Mouse (Mus musculus) forebrain, embryonic 16.5 days (tissue): Measurements from ENCODE around the gene Ttc28. TPM values are rescaled to one million over a fixed set of nuclear protein-coding genes. Genes with fewer than 3 reads are reported as not detected.

Experiments used
- ATAC-seq: fragments of 200-750 bp; cut with Nextera tagmentation; 2 replicates; pipeline ENCODE4 v1.8.0; 2017; ENCODE audit warnings: mild to moderate bottlenecking, moderate library complexity
- H3K27ac ChIP-seq: fragments of 300-500 bp; sonication (generic); 2 replicates; pipeline ENCODE4 v1.5.1; 2014; ENCODE audit warnings: low read length, control low read depth
- H3K27me3 ChIP-seq: fragments of 300-500 bp; sonication (generic); replicated peaks from 2 replicates; pipeline ENCODE4 v1.6.1; 2014; ENCODE audit warnings: low read length; ENCODE audit not compliant: control insufficient read depth, insufficient read depth
- H3K36me3 ChIP-seq: fragments of 300-500 bp; sonication (generic); 2 replicates; pipeline ENCODE4 v1.6.1; 2014; ENCODE audit not compliant: control insufficient read depth, insufficient read depth
- H3K4me1 ChIP-seq: fragments of 300-500 bp; sonication (generic); replicated peaks from 2 replicates; pipeline ENCODE4 v1.6.1; 2014; ENCODE audit warnings: low read length; ENCODE audit not compliant: control insufficient read depth, insufficient read depth
- H3K4me2 ChIP-seq: fragments of 300-500 bp; sonication (generic); 2 replicates; pipeline ENCODE4 v1.6.1; 2014; ENCODE audit warnings: mild to moderate bottlenecking, low read length, control low read depth
- H3K4me3 ChIP-seq: fragments of 300-500 bp; sonication (generic); replicated peaks from 2 replicates; pipeline ENCODE4 v1.5.1; 2014; ENCODE audit warnings: mild to moderate bottlenecking, low read length, control low read depth
- H3K9ac ChIP-seq: fragments of 300-500 bp; sonication (generic); replicated peaks from 2 replicates; pipeline ENCODE4 v1.6.1; 2014; ENCODE audit warnings: low read depth, low read length, control low read depth
- H3K9me3 ChIP-seq: fragments of 300-500 bp; sonication (generic); 2 replicates; pipeline ENCODE4 v1.6.1; 2016; ENCODE audit warnings: low read length; ENCODE audit not compliant: control insufficient read depth
- WGBS: fragments of 180-500 bp; shearing (Covaris S2); extraction: QIAGEN DNeasy Blood & Tissue Kit; methylation state at CpG from one replicate; pipeline ENCODE4 v1.1.7; 2014; 5-methylcytosine and 5-hydroxymethylcytosine counted together
- polyA plus RNA-seq: library from polyadenylated mRNA; unstranded; fragments of >200 nt; fragmentation: Nextera tagmentation; extraction: Ambion mirVana; gene quantifications from 2 replicates; pipeline ENCODE4 v1.2.1, GENCODE M21; 2015

Ttc28 gene
- polyA plus RNA-seq, 1 experiment from 2014 or later = 40.5 TPM

- Histone ChIP-seq H3K36me3 (no peaks in the 10 kb centered on the region), H3K9me3 (no peaks in the 10 kb centered on the region), H3K9ac (no peak overlapping the region), H3K4me2 (no peak overlapping the region), H3K4me3 (no peak overlapping the region), H3K27me3 (no peaks in the 10 kb centered on the region), H3K27ac (no peak overlapping the region), H3K4me1 (peaks cover 49% of the 10 kb centered on the region)
- 63% methylated on average over 5 of the region's 5 CpGs for WGBS
- ATAC-seq = no peak
Measured at GRCm38 (mm10) chr5:111069931-111070330, 190.3 kb downstream of the Ttc28 start.

DNA sequence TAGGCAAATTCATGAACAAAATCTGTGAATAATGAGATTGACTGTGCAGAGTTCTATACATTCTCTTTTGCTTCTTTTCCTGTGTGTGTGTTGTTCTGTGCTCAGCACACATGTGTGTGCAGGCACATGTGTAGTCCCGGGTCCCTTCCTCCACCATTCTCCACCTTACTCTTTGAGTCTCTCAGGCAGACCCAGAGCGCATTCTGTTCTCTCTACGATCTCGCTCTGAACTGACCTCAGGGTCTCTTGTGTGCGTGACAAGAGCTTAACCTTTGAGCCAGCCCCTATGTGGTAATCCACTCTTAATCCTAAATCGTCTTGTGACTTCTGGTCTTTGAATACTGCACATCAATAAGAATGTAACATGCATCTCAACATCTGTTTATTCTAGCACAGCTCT is 190.8 kb downstream of the Ttc28 start:
- ATAC-seq = no peak
- H3K4me2 ChIP-seq = no peak overlapping the region
- H3K4me3 ChIP-seq = no peak overlapping the region
- H3K9ac ChIP-seq = no peak overlapping the region
- H3K9me3 ChIP-seq = no peaks in the 10 kb centered on the region
- no peaks in the 10 kb centered on the region for H3K27me3 ChIP-seq
- no peak overlapping the region for H3K27ac ChIP-seq
- 67% methylated on average over 6 of the region's 6 CpGs for WGBS
- H3K36me3 ChIP-seq = no peaks in the 10 kb centered on the region
- peaks cover 47% of the 10 kb centered on the region for H3K4me1 ChIP-seq

- Histone ChIP-seq H3K27ac (peak overlapping the region; percentile 10; the same call in 1 of the 2 replicates), H3K9ac (no peak overlapping the region), H3K36me3 (no peaks in the 10 kb centered on the region), H3K4me3 (no peak overlapping the region), H3K27me3 (no peaks in the 10 kb centered on the region), H3K9me3 (no peaks in the 10 kb centered on the region), H3K4me1 (peaks cover 36% of the 10 kb centered on the region), H3K4me2 (no peak overlapping the region)
- peak; percentile 67 for ATAC-seq
- WGBS = 38% methylated on average over 6 of the region's 6 CpGs
Measured at GRCm38 (mm10) chr5:111073316-111073736, 193.7 kb downstream of the Ttc28 start.

GRCm38 (mm10) chr5:111074050-111074449 is 194.4 kb downstream of the Ttc28 start:
- Histone ChIP-seq H3K36me3 (no peaks in the 10 kb centered on the region), H3K4me1 (peaks cover 36% of the 10 kb centered on the region), H3K27ac (no peak overlapping the region), H3K4me2 (no peak overlapping the region), H3K27me3 (no peaks in the 10 kb centered on the region), H3K9ac (no peak overlapping the region), H3K9me3 (no peaks in the 10 kb centered on the region), H3K4me3 (no peak overlapping the region)
- no peak for ATAC-seq
- WGBS = 35% methylated on average over 7 of the region's 7 CpGs

- no peak for ATAC-seq
- no peaks in the 10 kb centered on the region for H3K36me3 ChIP-seq
- H3K9me3 ChIP-seq = no peaks in the 10 kb centered on the region
- no peaks in the 10 kb centered on the region for H3K27me3 ChIP-seq
- H3K4me2 ChIP-seq = no peak overlapping the region
- no peak overlapping the region for H3K27ac ChIP-seq
- 74% methylated on average over 5 of the region's 5 CpGs for WGBS
- H3K4me3 ChIP-seq = no peak overlapping the region
- H3K9ac ChIP-seq = no peak overlapping the region
- peaks cover 25% of the 10 kb centered on the region for H3K4me1 ChIP-seq
Measured at GRCm38 (mm10) chr5:111075841-111076240, 196.2 kb downstream of the Ttc28 start.

GRCm38 (mm10) chr5:111077261-111077660 is 197.7 kb downstream of the Ttc28 start:
- Histone ChIP-seq H3K27me3 (no peaks in the 10 kb centered on the region), H3K36me3 (no peaks in the 10 kb centered on the region), H3K4me2 (no peak overlapping the region), H3K4me1 (peaks cover 25% of the 10 kb centered on the region), H3K4me3 (no peak overlapping the region), H3K9me3 (no peaks in the 10 kb centered on the region), H3K27ac (no peak overlapping the region), H3K9ac (no peak overlapping the region)
- WGBS = 80% methylated on average over 9 of the region's 9 CpGs
- ATAC-seq = no peak

GRCm38 (mm10) chr5:111080601-111081000 is 201.0 kb downstream of the Ttc28 start:
- no peak overlapping the region for H3K9ac ChIP-seq
- no peak overlapping the region for H3K4me2 ChIP-seq
- no peak for ATAC-seq
- H3K27me3 ChIP-seq = no peaks in the 10 kb centered on the region
- WGBS = 94% methylated on average over 5 of the region's 5 CpGs
- peaks cover 3% of the 10 kb centered on the region for H3K4me1 ChIP-seq
- no peak overlapping the region for H3K27ac ChIP-seq
- no peak overlapping the region for H3K4me3 ChIP-seq
- H3K9me3 ChIP-seq = no peaks in the 10 kb centered on the region
- H3K36me3 ChIP-seq = no peaks in the 10 kb centered on the region

DNA sequence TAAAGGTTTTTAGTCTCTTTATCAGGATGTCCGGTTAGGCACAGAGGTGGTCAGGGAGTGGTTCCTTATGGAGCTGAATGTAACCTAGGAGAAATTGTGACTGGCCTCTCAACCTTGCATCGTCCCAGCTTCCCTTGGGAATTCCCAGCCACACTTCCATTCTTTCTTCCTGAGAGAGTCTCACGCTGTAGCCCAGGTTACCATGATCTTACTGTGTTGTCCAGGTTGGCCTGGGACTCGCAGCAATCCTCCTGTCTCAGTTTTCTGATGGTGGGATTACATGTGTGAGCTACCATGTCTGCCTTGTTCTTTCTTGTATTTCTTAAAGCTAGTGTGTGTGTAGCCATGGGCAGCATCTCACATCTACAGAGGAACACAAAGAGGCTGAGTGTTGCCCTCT is 206.2 kb downstream of the Ttc28 start:
- H3K36me3 ChIP-seq = peaks cover 3% of the 10 kb centered on the region; the same call in 1 of the 2 replicates
- H3K9me3 ChIP-seq = no peaks in the 10 kb centered on the region
- H3K27ac ChIP-seq = no peak overlapping the region
- WGBS = 95% methylated on average over 4 of the region's 4 CpGs
- H3K4me1 ChIP-seq = no peaks in the 10 kb centered on the region
- ATAC-seq = no peak
- H3K4me2 ChIP-seq = no peak overlapping the region
- no peak overlapping the region for H3K4me3 ChIP-seq
- H3K27me3 ChIP-seq = no peaks in the 10 kb centered on the region
- no peak overlapping the region for H3K9ac ChIP-seq

GRCm38 (mm10) chr5:111096750-111097149 is 217.1 kb downstream of the Ttc28 start:
- WGBS = 26% methylated on average over 5 of the region's 5 CpGs
- ATAC-seq = no peak
- Histone ChIP-seq H3K4me3 (no peak overlapping the region), H3K4me1 (peaks cover 29% of the 10 kb centered on the region), H3K9ac (0 out of 2 replicates have a peak overlapping the region, but pooled peaks have one; percentile 18), H3K27me3 (no peaks in the 10 kb centered on the region), H3K36me3 (peaks cover 2% of the 10 kb centered on the region), H3K4me2 (no peak overlapping the region), H3K9me3 (no peaks in the 10 kb centered on the region), H3K27ac (no peak overlapping the region)
